Mouse (Mus musculus): ENCODE results near the gene Mast2.

Gene Mast2

GRCm38 (mm10) chr4:116464126-116464981 is at the start of gene Mast2:
Gene Mast2, minus strand, starts transcription at chr4:116464183.
- DNase-seq (ENCODE audit: low read depth, low spot score), result peak; percentile 82

DNA sequence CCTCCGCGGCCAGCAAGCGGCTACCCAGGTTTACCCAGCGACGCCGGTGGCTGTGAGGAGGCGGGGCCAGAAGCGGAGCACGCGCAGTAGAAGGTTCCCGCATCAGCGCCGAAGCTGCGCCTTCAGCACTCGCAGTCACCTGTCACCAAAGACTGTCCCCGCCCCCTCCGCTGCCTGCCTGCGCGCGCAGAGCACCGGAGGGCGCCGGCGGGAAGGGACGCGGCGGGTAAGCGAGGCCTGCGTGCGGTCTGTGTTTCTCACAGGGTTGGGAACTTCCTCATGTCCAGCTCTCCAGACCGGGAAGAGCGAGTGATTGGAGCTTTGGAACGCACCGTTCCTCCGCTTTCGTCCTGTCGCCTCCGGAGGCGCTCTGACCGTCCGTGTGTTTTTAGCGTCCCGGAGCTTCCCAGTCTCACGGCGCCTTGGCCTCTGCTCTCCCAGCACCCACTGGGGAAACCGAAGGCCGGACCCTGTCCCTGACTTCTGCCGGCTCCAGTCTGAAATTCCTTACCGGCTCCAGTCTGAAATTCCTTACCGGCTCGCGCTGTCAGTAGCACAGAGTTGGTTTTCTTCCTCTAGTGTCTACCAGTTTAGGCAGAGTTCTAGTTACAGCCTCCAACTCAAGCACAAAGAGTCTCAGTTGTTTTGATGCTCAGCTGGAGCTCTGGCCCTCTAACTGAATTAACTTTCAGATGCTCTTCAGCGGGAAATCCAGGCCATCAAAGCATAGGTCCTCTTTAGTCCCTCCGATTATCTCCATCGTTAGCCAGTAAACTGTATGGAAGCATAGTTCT is 43.6 kb upstream of the Mast2 start, which contains the start of gene Ipp:
Gene Ipp (plus strand): TSS at position 125 of the 794 bp plus-strand sequence.
- DNase-seq (ENCODE audit: low read depth, low spot score), result peak; percentile 94

DNA sequence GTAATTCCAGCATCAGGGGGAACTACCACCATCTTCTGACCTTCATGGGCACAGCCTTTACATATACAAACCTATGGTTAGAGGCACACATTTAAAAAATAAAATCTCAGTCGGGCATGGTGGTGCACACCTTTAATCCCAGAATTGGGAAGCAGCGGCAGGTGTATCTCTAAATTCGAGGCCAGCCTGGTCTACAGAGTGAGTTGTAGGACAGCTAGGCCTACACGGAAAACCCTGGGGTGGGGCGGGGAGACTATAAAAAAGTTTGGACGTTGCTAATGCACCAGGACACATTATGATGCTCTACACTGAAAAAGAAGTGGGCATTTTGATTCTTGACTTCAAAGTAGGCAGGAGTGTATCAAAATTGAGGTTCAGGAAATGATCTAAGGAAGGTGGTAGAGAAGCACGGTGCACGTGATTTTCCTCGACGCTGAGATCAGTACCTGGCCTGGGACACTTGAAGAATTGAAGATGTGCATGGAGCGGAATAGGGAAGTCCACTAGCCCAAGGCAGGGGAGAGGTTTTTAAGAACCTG is 43.0 kb upstream of the Mast2 start:
- DNase-seq (ENCODE audit: low read depth, low spot score), result no peak

GRCm38 (mm10) chr4:116499978-116500377 is 36.0 kb upstream of the Mast2 start:
- DNase-seq (ENCODE audit: low read depth, low spot score), result no peak

- DNase-seq (ENCODE audit: low read depth, low spot score), result no peak
Measured at GRCm38 (mm10) chr4:116493646-116494045, 29.7 kb upstream of the Mast2 start.

DNA sequence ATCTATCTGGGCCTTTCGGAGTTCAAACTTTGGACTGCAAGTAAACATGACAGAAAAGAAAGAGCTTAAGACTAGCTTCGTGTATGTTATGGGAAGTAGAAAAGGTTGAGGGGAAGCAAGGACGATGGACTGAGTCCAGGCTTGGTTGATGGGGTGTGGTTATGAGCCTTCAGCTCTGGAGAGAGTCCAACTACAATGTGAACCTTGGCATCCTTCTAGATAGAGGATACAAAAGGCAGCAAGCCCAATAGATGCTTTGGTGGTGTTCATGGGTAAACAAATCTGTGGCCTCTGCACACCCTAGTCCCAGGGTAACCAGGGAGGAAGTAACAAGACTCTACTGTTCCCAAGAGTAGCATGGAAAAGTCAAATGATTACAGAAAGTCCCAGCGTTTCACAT is 28.5 kb upstream of the Mast2 start:
- no peak for DNase-seq (ENCODE audit: low read depth, low spot score)

- no peak for DNase-seq (ENCODE audit: low read depth, low spot score)
Measured at GRCm38 (mm10) chr4:116491886-116492285, 27.9 kb upstream of the Mast2 start.

DNA sequence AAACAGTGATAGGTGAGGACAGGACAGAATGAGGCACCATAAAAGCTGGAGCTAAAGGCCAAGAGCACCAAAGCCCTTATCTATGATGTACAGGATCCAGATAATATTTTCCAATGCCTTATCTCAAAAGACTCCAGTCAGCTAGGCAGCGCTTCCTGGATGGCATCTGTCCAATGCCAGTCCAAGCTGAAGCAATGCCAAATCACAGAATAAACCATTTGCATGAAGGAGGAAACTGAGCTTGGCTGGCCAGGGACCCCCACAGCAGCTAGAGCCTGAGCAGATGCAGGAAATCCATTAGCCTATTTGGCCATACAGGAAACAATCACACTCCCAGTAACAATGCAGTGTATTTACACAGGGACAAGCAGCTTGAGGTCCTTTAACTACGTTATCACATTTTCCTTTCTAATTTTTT is 27.1 kb upstream of the Mast2 start:
- no peak for DNase-seq (ENCODE audit: low read depth, low spot score)

- DNase-seq (ENCODE audit: low read depth, low spot score), result no peak
Measured at GRCm38 (mm10) chr4:116483476-116483875, 19.5 kb upstream of the Mast2 start.

GRCm38 (mm10) chr4:116481322-116481721 is 17.3 kb upstream of the Mast2 start:
- no peak for DNase-seq (ENCODE audit: low read depth, low spot score)

- peak; percentile 20 for DNase-seq (ENCODE audit: low read depth, low spot score)
Measured at GRCm38 (mm10) chr4:116463231-116464125, 505 bp downstream of the Mast2 start.

DNA sequence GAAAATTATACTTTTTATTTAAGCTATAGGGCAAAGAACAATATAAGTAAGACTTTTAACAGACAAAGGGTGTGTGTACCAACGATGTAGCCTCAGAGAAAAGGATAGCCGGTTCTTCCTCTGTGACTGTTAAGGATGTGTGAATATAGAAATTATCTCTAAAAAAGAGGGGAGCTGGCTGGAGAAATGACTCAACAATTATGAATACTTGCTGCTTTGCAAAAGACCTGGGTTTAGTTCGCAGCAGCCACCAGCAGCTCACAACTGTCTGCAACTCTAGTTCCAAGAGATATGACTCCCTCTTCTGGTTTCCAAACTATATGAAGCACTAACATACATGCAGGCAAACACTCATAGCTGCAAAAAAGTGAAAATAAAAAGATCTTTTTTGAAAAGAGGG is 2.0 kb downstream of the Mast2 start:
- no peak for DNase-seq (ENCODE audit: low read depth, low spot score)

GRCm38 (mm10) chr4:116451553-116451952 is 12.4 kb downstream of the Mast2 start:
- no peak for DNase-seq (ENCODE audit: low read depth, low spot score)

- no peak for DNase-seq (ENCODE audit: low read depth, low spot score)
Measured at GRCm38 (mm10) chr4:116449951-116450350, 14.0 kb downstream of the Mast2 start.

DNA sequence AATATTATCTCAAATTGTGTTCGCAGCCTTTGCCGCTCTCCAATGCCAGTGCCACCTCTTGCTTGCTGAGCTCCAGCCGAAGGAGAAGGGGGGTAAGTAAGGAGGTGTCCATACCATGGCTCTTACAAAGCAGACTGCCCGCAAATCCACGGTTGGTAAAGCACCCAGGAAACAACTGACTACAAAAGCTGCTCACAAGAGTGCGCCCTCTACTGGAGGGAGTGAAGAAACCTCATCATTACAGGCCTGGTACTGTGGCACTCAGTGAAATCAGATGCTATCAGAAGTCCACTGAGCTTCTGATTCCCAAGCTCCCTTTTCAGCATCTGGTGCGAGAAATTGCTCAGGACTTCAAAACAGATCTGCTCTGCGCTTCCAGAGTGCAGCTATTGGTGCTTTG is 15.3 kb downstream of the Mast2 start:
- peak; percentile 61 for DNase-seq (ENCODE audit: low read depth, low spot score)

DNA sequence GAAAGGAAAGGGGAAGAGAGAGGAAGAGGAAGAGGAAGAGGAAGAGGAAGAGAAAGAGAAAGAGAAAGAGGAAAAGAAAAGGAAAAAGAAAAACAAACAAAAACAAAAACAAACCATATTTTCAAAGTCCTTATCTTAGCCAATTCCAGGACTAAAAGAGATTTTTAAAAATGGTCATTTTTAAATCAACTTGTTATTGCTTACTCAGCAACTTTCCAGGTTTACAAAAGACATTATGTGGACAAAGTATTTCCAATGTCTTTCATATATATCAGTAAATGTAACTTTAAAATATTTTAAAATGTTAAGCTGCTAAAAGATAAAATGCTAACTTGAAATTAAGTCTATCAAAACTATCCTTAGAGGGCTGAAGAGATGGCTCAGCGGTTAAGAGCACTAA is 24.6 kb downstream of the Mast2 start:
- no peak for DNase-seq (ENCODE audit: low read depth, low spot score)

DNA sequence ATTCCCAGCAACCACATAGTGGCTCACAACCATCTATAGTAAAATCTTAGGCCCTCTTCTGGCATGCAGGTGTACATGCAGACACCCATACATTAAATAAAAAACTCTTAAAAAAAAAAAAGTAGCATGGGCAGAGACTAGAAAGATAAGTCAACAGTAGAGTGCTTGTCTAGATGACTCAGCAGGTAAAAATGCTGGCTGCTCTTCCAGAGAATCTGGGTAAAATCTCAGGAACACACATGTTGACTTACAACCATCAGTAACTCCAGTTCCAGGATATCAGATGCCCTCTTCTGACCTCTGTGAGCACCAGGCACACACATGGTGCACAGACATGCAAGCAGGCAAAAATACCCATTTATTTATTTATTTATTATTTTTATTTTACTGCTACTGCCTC is 25.4 kb downstream of the Mast2 start:
- no peak for DNase-seq (ENCODE audit: low read depth, low spot score)

GRCm38 (mm10) chr4:116435626-116436025 is 28.4 kb downstream of the Mast2 start:
- no peak for DNase-seq (ENCODE audit: low read depth, low spot score)

- DNase-seq (ENCODE audit: low read depth, low spot score), result no peak
Measured at GRCm38 (mm10) chr4:116422186-116422585, 41.8 kb downstream of the Mast2 start.

- DNase-seq (ENCODE audit: low read depth, low spot score), result no peak
Measured at GRCm38 (mm10) chr4:116421170-116421569, 42.8 kb downstream of the Mast2 start.

DNA sequence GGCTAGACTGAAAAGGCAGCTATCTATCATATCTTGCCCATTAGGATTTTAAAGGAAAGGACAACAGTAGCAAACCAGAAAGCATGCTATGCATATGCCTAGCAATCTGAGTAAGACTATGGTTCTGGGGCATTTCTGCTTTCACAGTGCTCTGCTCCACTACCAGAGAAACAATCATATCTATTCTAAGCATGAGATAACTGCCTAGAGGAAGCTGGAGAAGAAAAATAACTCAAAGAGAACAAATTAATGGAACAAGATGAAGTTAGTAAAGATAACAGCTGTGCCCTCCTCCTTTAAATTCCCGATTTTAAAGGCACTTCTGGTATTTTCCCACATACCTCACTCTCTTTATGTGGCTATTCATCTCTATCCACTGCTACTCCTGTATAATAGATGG is 51.0 kb downstream of the Mast2 start:
- DNase-seq (ENCODE audit: low read depth, low spot score), result no peak
